ENCODE assay signal across 8 mouse cellular contexts in genomic region chr7:127936216-127936884, GRCm38 (mm10). TPM values are rescaled to one million over a fixed set of nuclear protein-coding genes. Genes with fewer than 3 reads are reported as not detected.
DNase-seq lines count a peak whose midpoint lies in the region; ATAC-seq and TF ChIP-seq lines count a peak whose summit lies in the region.

No protein-coding gene starts in this region.

- no peak for TF ChIP-seq EP300 in MEL (IDR thresholded peaks at IDR 0.05; ENCODE audit: low read depth in 1 of 2, low read length in 2 of 2)
- no peak for TF ChIP-seq EP300 in heart, postnatal 0 days (IDR thresholded peaks at IDR 0.05; ENCODE audit: low read depth)

- peak overlapping the region; percentile 20; the same call in 1 of the 2 replicates for H3K27ac ChIP-seq in heart, embryonic 12.5 days (ENCODE audit: poor library complexity, severe bottlenecking)
- H3K27ac ChIP-seq in MEL (ENCODE audit: control insufficient read depth, low read depth, low read length) = no peak overlapping the region
- H3K27ac ChIP-seq in heart, postnatal 0 days (ENCODE audit: low read depth) = no peak overlapping the region
- peak overlapping the region; percentile 87 for H3K27ac ChIP-seq in midbrain, embryonic 10.5 days (replicated peaks)

- ATAC-seq in heart, embryonic 12.5 days (ENCODE audit: insufficient number of reproducible peaks, low FRiP score) = no peak
- no peak for ATAC-seq in heart, postnatal 0 days (ENCODE audit: insufficient read depth, low read depth)

- no peaks in the 10 kb centered on the region for H3K9me3 ChIP-seq in heart, embryonic 12.5 days (replicated peaks)
- no peaks in the 10 kb centered on the region for H3K9me3 ChIP-seq in MEL (replicated peaks; ENCODE audit: insufficient read depth, low read length)
- H3K9me3 ChIP-seq in heart, postnatal 0 days (replicated peaks; ENCODE audit: control insufficient read depth, low read length) = no peaks in the 10 kb centered on the region
- no peaks in the 10 kb centered on the region for H3K9me3 ChIP-seq in midbrain, embryonic 10.5 days (replicated peaks)

- peak overlapping the region; percentile 86 for H3K9ac ChIP-seq in heart, embryonic 12.5 days
- H3K9ac ChIP-seq in MEL (ENCODE audit: control insufficient read depth, low read depth, low read length, poor library complexity, severe bottlenecking) = peak overlapping the region; percentile 92
- H3K9ac ChIP-seq in heart, postnatal 0 days (replicated peaks; ENCODE audit: low read depth, low read length) = peak overlapping the region; percentile 52; the same call in 1 of the 2 replicates

- peak overlapping the region; percentile 88 for H3K4me3 ChIP-seq in heart, embryonic 12.5 days
- H3K4me3 ChIP-seq in MEL (ENCODE audit: control insufficient read depth in 1 of 2, insufficient read depth in 1 of 2, low read depth in 2 of 2, low read length in 2 of 2) = peak overlapping the region; percentile 79 to 89
- peak overlapping the region; percentile 60 for H3K4me3 ChIP-seq in heart, postnatal 0 days (ENCODE audit: low read depth, low read length)
- peak overlapping the region; percentile 70 for H3K4me3 ChIP-seq in midbrain, embryonic 10.5 days

- no peak for DNase-seq in heart, postnatal 4 days
- DNase-seq in MEL (ENCODE audit: low read depth, low spot score) = no peak
- DNase-seq in heart, postnatal 0 days (ENCODE audit: low spot score) = no peak
- DNase-seq in midbrain, embryonic 10.5 days (ENCODE audit: low spot score) = peak; percentile 19
- no peak for DNase-seq in embryo, embryonic 9.5 days (ENCODE audit: extremely low spot score)
- no peak for DNase-seq in layer of hippocampus, postnatal 25 days (ENCODE audit: extremely low spot score in 1 of 2, low spot score in 1 of 2)
- DNase-seq in left cerebral cortex, postnatal 10 days (ENCODE audit: extremely low spot score in 1 of 2, low spot score in 2 of 2) = no peak

- peaks cover 22% of the 10 kb centered on the region for H3K4me1 ChIP-seq in heart, embryonic 12.5 days (replicated peaks)
- H3K4me1 ChIP-seq in MEL (ENCODE audit: control insufficient read depth in 1 of 2, insufficient read depth in 2 of 2, low read length in 2 of 2) = peaks cover 2 to 7% of the 10 kb centered on the region in 2 experiments; a peak in 3 of 4 replicates
- no peaks in the 10 kb centered on the region for H3K4me1 ChIP-seq in heart, postnatal 0 days (ENCODE audit: control insufficient read depth, insufficient read depth)
- peaks cover 49% of the 10 kb centered on the region for H3K4me1 ChIP-seq in midbrain, embryonic 10.5 days

- TF ChIP-seq CTCF in MEL (IDR thresholded peaks at IDR 0.05 in 2 of 3, conservative IDR thresholded peaks at IDR 0.05 in 1 of 3; ENCODE audit: control insufficient read depth in 1 of 3, insufficient read depth in 1 of 3, low read depth in 2 of 3, low read length in 3 of 3, poor library complexity in 1 of 3, severe bottlenecking in 1 of 3) = no peak
- no peak for TF ChIP-seq CTCF in heart, postnatal 0 days (IDR thresholded peaks at IDR 0.05; ENCODE audit: low read depth)

- 0 out of 2 replicates have a peak, but pooled peaks cover 5% of the 10 kb centered on the region for H3K27me3 ChIP-seq in heart, embryonic 12.5 days (replicated peaks)
- H3K27me3 ChIP-seq in MEL (ENCODE audit: control insufficient read depth in 1 of 2, insufficient read depth in 2 of 2, low read length in 2 of 2) = no peaks in the 10 kb centered on the region
- H3K27me3 ChIP-seq in heart, postnatal 0 days (ENCODE audit: control insufficient read depth, insufficient read depth, low read length) = no peaks in the 10 kb centered on the region
- H3K27me3 ChIP-seq in midbrain, embryonic 10.5 days (ENCODE audit: low read depth, poor library complexity, severe bottlenecking) = peaks cover 6% of the 10 kb centered on the region

- TF ChIP-seq RAD21 in MEL (IDR thresholded peaks at IDR 0.05; ENCODE audit: low read depth, low read length) = no peak

- intact Hi-C loops in left cerebral cortex, postnatal 10 days (cut with DNase I) = no loop called here

- H3K36me3 ChIP-seq in heart, embryonic 12.5 days = no peaks in the 10 kb centered on the region
- H3K36me3 ChIP-seq in MEL (ENCODE audit: control insufficient read depth in 1 of 2, insufficient read depth in 2 of 2, low read length in 2 of 2) = peaks cover 0 to 10% of the 10 kb centered on the region in 2 experiments; a peak in 2 of 4 replicates
- H3K36me3 ChIP-seq in heart, postnatal 0 days (replicated peaks; ENCODE audit: control insufficient read depth, insufficient read depth, low read length) = no peaks in the 10 kb centered on the region
- no peaks in the 10 kb centered on the region for H3K36me3 ChIP-seq in midbrain, embryonic 10.5 days

- H3K79me2 ChIP-seq in MEL (ENCODE audit: control insufficient read depth, insufficient read depth, low read length, poor library complexity) = peaks cover 1% of the 10 kb centered on the region; the same call in 1 of the 2 replicates

- peak overlapping the region; percentile 96 for H3K4me2 ChIP-seq in heart, embryonic 12.5 days
- H3K4me2 ChIP-seq in heart, postnatal 0 days (ENCODE audit: low read depth, low read length) = peak overlapping the region; percentile 82

- no peak for TF ChIP-seq POLR2A in MEL (IDR thresholded peaks at IDR 0.05; ENCODE audit: control insufficient read depth in 1 of 2, insufficient read depth in 1 of 2, low read depth in 1 of 2, low read length in 2 of 2, poor library complexity in 1 of 2)

- 50% methylated on average over 18 of the region's 18 CpGs for WGBS in heart, embryonic 12.5 days
- WGBS in heart, postnatal 0 days = 53% methylated on average over 18 of the region's 18 CpGs
- 60% methylated on average over 18 of the region's 18 CpGs for WGBS in midbrain, embryonic 10.5 days

RNA-seq across cellular contexts. Expression of gene Prss8, which starts 6.4 kb away (rescaled TPM):
- 0.59 and 0.96 TPM in 2 replicates for polyA plus RNA-seq in heart, embryonic 12.5 days (2016; fragmentation: Nextera tagmentation; extraction: Ambion mirVana)
- total RNA-seq in heart, postnatal 4 days (2021) = not detected
- total RNA-seq in MEL (2012; rRNA removed) = 0.12 TPM in 1 of 2 replicates, not detected in the other
- polyA plus RNA-seq in MEL (2012; ENCODE audit: insufficient read depth in 1 of 2, insufficient read length in 2 of 2, low read depth in 1 of 2, low replicate concordance in 2 of 2, missing spikeins in 1 of 2) = under 1 TPM in 1 of 2 experiments, not detected in 1; 0.21 TPM
- 0.73 and 8.1 TPM in 2 replicates for total RNA-seq in heart, postnatal 0 days (2014; rRNA removed; ENCODE audit: low replicate concordance)
- 0.18 and 0.34 TPM in 2 replicates for polyA plus RNA-seq in heart, postnatal 0 days (2015; fragmentation: Nextera tagmentation; extraction: Ambion mirVana)
- 1.6 and 2.1 TPM in 2 replicates for polyA plus RNA-seq in midbrain, embryonic 10.5 days (2016; fragmentation: Nextera tagmentation; extraction: Ambion mirVana)
- total RNA-seq in layer of hippocampus, postnatal 25 days (2021) = under 1 TPM; 0.35 to 0.52 TPM
- under 1 TPM; 0.64 to 0.81 TPM for total RNA-seq in left cerebral cortex, postnatal 10 days (2021)

RNA-seq across cellular contexts. Expression of gene Prss36, which starts 10.2 kb away (rescaled TPM):
- 8.3 and 10.0 TPM in 2 replicates for polyA plus RNA-seq in heart, embryonic 12.5 days (2016; fragmentation: Nextera tagmentation; extraction: Ambion mirVana)
- total RNA-seq in heart, postnatal 4 days (2021) = 1 to 10 TPM; 4.0 to 4.8 TPM
- total RNA-seq in MEL (2012; rRNA removed) = 1.7 and 1.9 TPM in 2 replicates
- polyA plus RNA-seq in MEL (2012; ENCODE audit: insufficient read depth in 1 of 2, insufficient read length in 2 of 2, low read depth in 1 of 2, low replicate concordance in 2 of 2, missing spikeins in 1 of 2) = 1 to 10 TPM in 1 of 2 experiments, not detected in 1; 5.1 TPM
- 14.2 and 17.5 TPM in 2 replicates for total RNA-seq in heart, postnatal 0 days (2014; rRNA removed; ENCODE audit: low replicate concordance)
- 10.1 and 10.2 TPM in 2 replicates for polyA plus RNA-seq in heart, postnatal 0 days (2015; fragmentation: Nextera tagmentation; extraction: Ambion mirVana)
- 11.0 and 13.0 TPM in 2 replicates for polyA plus RNA-seq in midbrain, embryonic 10.5 days (2016; fragmentation: Nextera tagmentation; extraction: Ambion mirVana)
- total RNA-seq in layer of hippocampus, postnatal 25 days (2021) = 10 to 100 TPM; 10.6 to 13.5 TPM
- total RNA-seq in left cerebral cortex, postnatal 10 days (2021) = 10 to 100 TPM; 12.2 to 14.4 TPM

RNA-seq across cellular contexts. Expression of gene Kat8, which starts 24.0 kb away (rescaled TPM):
- 27.5 and 29.0 TPM in 2 replicates for polyA plus RNA-seq in heart, embryonic 12.5 days (2016; fragmentation: Nextera tagmentation; extraction: Ambion mirVana)
- total RNA-seq in heart, postnatal 4 days (2021) = 10 to 100 TPM; 13.0 to 13.9 TPM
- 40.3 and 45.8 TPM in 2 replicates for total RNA-seq in MEL (2012; rRNA removed)
- 10 to 100 TPM in 1 of 2 experiments, not detected in 1; 39.5 TPM for polyA plus RNA-seq in MEL (2012; ENCODE audit: insufficient read depth in 1 of 2, insufficient read length in 2 of 2, low read depth in 1 of 2, low replicate concordance in 2 of 2, missing spikeins in 1 of 2)
- 14.4 and 22.6 TPM in 2 replicates for total RNA-seq in heart, postnatal 0 days (2014; rRNA removed; ENCODE audit: low replicate concordance)
- polyA plus RNA-seq in heart, postnatal 0 days (2015; fragmentation: Nextera tagmentation; extraction: Ambion mirVana) = 17.0 and 20.4 TPM in 2 replicates
- polyA plus RNA-seq in midbrain, embryonic 10.5 days (2016; fragmentation: Nextera tagmentation; extraction: Ambion mirVana) = 51.1 and 52.4 TPM in 2 replicates
- total RNA-seq in layer of hippocampus, postnatal 25 days (2021) = 10 to 100 TPM; 27.8 to 33.9 TPM
- 10 to 100 TPM; 24.2 to 26.9 TPM for total RNA-seq in left cerebral cortex, postnatal 10 days (2021)

RNA-seq across cellular contexts. Expression of gene Fus, which starts 30.9 kb away (rescaled TPM):
- 331 and 335 TPM in 2 replicates for polyA plus RNA-seq in heart, embryonic 12.5 days (2016; fragmentation: Nextera tagmentation; extraction: Ambion mirVana)
- 100 to 1,000 TPM; 402 to 429 TPM for total RNA-seq in heart, postnatal 4 days (2021)
- total RNA-seq in MEL (2012; rRNA removed) = 49.7 and 60.5 TPM in 2 replicates
- polyA plus RNA-seq in MEL (2012; ENCODE audit: insufficient read depth in 1 of 2, insufficient read length in 2 of 2, low read depth in 1 of 2, low replicate concordance in 2 of 2, missing spikeins in 1 of 2) = 100 to 1,000 TPM; 346 to 848 TPM
- total RNA-seq in heart, postnatal 0 days (2014; rRNA removed; ENCODE audit: low replicate concordance) = 25.8 and 33.4 TPM in 2 replicates
- 134 and 175 TPM in 2 replicates for polyA plus RNA-seq in heart, postnatal 0 days (2015; fragmentation: Nextera tagmentation; extraction: Ambion mirVana)
- polyA plus RNA-seq in midbrain, embryonic 10.5 days (2016; fragmentation: Nextera tagmentation; extraction: Ambion mirVana) = 336 and 358 TPM in 2 replicates
- total RNA-seq in layer of hippocampus, postnatal 25 days (2021) = 100 to 1,000 TPM; 270 to 376 TPM
- total RNA-seq in left cerebral cortex, postnatal 10 days (2021) = 100 to 1,000 TPM; 387 to 389 TPM

RNA-seq across cellular contexts. Expression of gene Bckdk, which starts 32.5 kb away (rescaled TPM):
- 129 and 142 TPM in 2 replicates for polyA plus RNA-seq in heart, embryonic 12.5 days (2016; fragmentation: Nextera tagmentation; extraction: Ambion mirVana)
- 100 to 1,000 TPM; 102 to 113 TPM for total RNA-seq in heart, postnatal 4 days (2021)
- total RNA-seq in MEL (2012; rRNA removed) = 32.6 and 35.0 TPM in 2 replicates
- polyA plus RNA-seq in MEL (2012; ENCODE audit: insufficient read depth in 1 of 2, insufficient read length in 2 of 2, low read depth in 1 of 2, low replicate concordance in 2 of 2, missing spikeins in 1 of 2) = 100 to 1,000 TPM in 1 of 2 experiments, not detected in 1; 126 TPM
- 117 and 196 TPM in 2 replicates for total RNA-seq in heart, postnatal 0 days (2014; rRNA removed; ENCODE audit: low replicate concordance)
- polyA plus RNA-seq in heart, postnatal 0 days (2015; fragmentation: Nextera tagmentation; extraction: Ambion mirVana) = 128 and 131 TPM in 2 replicates
- 128 and 130 TPM in 2 replicates for polyA plus RNA-seq in midbrain, embryonic 10.5 days (2016; fragmentation: Nextera tagmentation; extraction: Ambion mirVana)
- 10 to 100 TPM; 41.4 to 51.6 TPM for total RNA-seq in layer of hippocampus, postnatal 25 days (2021)
- 10 to 100 TPM; 43.0 to 43.2 TPM for total RNA-seq in left cerebral cortex, postnatal 10 days (2021)

Comparison
In these comparisons a context has a peak if more than half of its experiments do, and no peak if none do; other contexts are left out.
1. H3K27ac ChIP-seq: peak in heart, embryonic 12.5 days (single experiment) and midbrain, embryonic 10.5 days (single experiment); none in MEL (single experiment) and heart, postnatal 0 days (single experiment).
2. Peak in every context shown above with its lines, with median percentiles within 50 percentile points of each other: H3K4me3 ChIP-seq and H3K9ac ChIP-seq.